Mouse (Mus musculus) cerebellum, adult 2 months (tissue): Measurements from ENCODE around the gene Lrrc51.

Source experiments
- CTCF ChIP-seq: fragments of 200-500 bp; IDR thresholded peaks from 2 replicates; pipeline ENCODE4 v1.5.1; 2011; ENCODE audit warnings: low read depth, mild to moderate bottlenecking, control low read depth, low read length, moderate library complexity, borderline replicate concordance; ENCODE audit not compliant: insufficient read depth
- POLR2A ChIP-seq: fragments of 200-500 bp; IDR thresholded peaks from 2 replicates; pipeline ENCODE4 v1.6.1; 2011; ENCODE audit warnings: low read length, control low read depth, borderline replicate concordance; ENCODE audit not compliant: insufficient read depth

- TF ChIP-seq POLR2A (no peak), CTCF (no peak)
These were observed 5.6 kb downstream of the Lrrc51 start for GRCm38 (mm10) chr7:101928093-101928492.
